Mouse (Mus musculus): ENCODE measurements around the gene Spata17.

GRCm38 (mm10) chr1:187250741-187251262 lies 35.5 kb upstream of the Spata17 start:
- TF ChIP-seq CTCF (IDR thresholded peaks at IDR 0.05; ENCODE audit: low read depth) (no peak), EP300 (IDR thresholded peaks at IDR 0.05; ENCODE audit: low read depth) (no peak)

All from liver, embryonic 14.5 days (tissue).